Mouse (Mus musculus): ENCODE data around the gene Pqbp1. TPM values are rescaled to one million over a fixed set of nuclear protein-coding genes. Genes with fewer than 3 reads are reported as not detected.
A peak's percentile ranks its signal among the peaks of the same experiment; 100 is the strongest.

The Pqbp1 gene
- polyA plus RNA-seq (2014; fragmentation: Nextera tagmentation; extraction: Ambion mirVana), result 155 and 161 TPM in 2 replicates

- no peaks in the 10 kb centered on the region for H3K9me3 ChIP-seq (ENCODE audit: control insufficient read depth, low read length)
- H3K27me3 ChIP-seq (ENCODE audit: control insufficient read depth, insufficient read depth, low read length), result no peaks in the 10 kb centered on the region
- WGBS, result 14% methylated on average over 52 of the region's 62 CpGs
- peak; percentile 99 for ATAC-seq (ENCODE audit: low FRiP score)
- no peaks in the 10 kb centered on the region for H3K4me1 ChIP-seq (replicated peaks; ENCODE audit: control insufficient read depth, insufficient read depth, low read length)
- peak; percentile 87 for DNase-seq (ENCODE audit: low spot score)
- no peaks in the 10 kb centered on the region for H3K36me3 ChIP-seq (ENCODE audit: control insufficient read depth, insufficient read depth, low read length)
- H3K9ac ChIP-seq (ENCODE audit: low read depth, low read length), result peak within 1 kb of the TSS; percentile 62
- H3K27ac ChIP-seq (ENCODE audit: low read depth, low read length), result peak within 1 kb of the TSS; percentile 59
- H3K4me2 ChIP-seq (replicated peaks; ENCODE audit: low read depth, low read length), result peak within 1 kb of the TSS; percentile 42
- H3K4me3 ChIP-seq (ENCODE audit: low read depth, low read length), result peak within 1 kb of the TSS; percentile 58
Measured at GRCm38 (mm10) chrX:7898880-7899874, at the start of gene Pqbp1, which contains the start of gene Timm17b. Gene Pqbp1 (minus strand): TSS chrX:7899269. Gene Timm17b (plus strand): TSS chrX:7899357.

GRCm38 (mm10) chrX:7947900-7948492, 48.9 kb upstream of the Pqbp1 start:
- no peaks in the 10 kb centered on the region for H3K4me1 ChIP-seq (replicated peaks; ENCODE audit: control insufficient read depth, insufficient read depth, low read length)
- peak overlapping the region; percentile 47 for H3K4me3 ChIP-seq (ENCODE audit: low read depth, low read length)
- ATAC-seq (ENCODE audit: low FRiP score), result no peak
- peak overlapping the region; percentile 33 for H3K4me2 ChIP-seq (replicated peaks; ENCODE audit: low read depth, low read length)
- H3K36me3 ChIP-seq (ENCODE audit: control insufficient read depth, insufficient read depth, low read length), result no peaks in the 10 kb centered on the region
- peak; percentile 89 for DNase-seq (ENCODE audit: low spot score)
- H3K9me3 ChIP-seq (ENCODE audit: control insufficient read depth, low read length), result no peaks in the 10 kb centered on the region
- no peak overlapping the region for H3K27ac ChIP-seq (ENCODE audit: low read depth, low read length)
- peak overlapping the region; percentile 31 for H3K9ac ChIP-seq (ENCODE audit: low read depth, low read length)
- H3K27me3 ChIP-seq (ENCODE audit: control insufficient read depth, insufficient read depth, low read length), result no peaks in the 10 kb centered on the region
- WGBS, result 13% methylated on average over 37 of the region's 38 CpGs

DNA sequence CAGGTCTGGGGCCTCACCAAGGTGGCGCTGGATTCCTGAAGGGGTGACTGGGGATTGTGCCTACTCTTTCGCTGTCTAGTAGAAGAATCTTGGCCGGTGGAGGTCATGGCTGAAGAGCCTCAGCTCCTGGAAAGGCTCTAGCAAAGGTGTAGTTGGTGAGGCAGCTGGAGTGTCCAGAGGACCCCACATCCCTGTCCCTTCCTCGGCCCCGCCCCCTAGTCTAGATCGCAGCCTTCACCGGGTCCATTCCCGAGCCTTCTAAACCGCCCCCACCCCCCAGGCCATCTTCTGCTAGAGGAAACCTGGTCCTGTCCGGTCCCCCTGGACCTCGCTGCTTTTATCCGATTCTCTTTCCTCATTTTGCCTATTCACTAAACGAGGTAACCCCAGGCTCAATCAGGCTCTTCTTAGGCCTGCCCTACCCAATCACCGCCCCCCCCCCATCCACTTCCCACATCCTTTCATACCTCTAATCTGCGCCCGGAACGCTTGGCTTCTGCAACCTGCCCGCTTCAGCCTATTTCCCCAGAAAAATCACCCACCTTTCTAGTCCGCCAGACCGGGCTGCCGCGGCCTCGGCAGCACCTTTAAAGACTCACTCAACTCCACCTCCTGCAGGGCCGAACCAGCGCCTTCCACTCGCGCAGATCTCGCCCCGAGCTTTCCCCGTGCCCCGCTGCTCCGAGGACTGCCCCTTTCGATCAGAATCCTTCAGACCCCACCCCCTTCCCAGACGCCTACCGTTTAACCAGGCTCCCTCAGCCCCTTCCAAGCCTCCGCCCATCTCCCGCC, 48.2 kb upstream of the Pqbp1 start, which contains the start of gene Hdac6:
Gene Hdac6, minus strand, starts transcription at position 782 of the 792 bp plus-strand sequence.
- ATAC-seq (ENCODE audit: low FRiP score) (peak; percentile 99), DNase-seq (ENCODE audit: low spot score) (peak; percentile 23)
- peak within 1 kb of the TSS; percentile 42 for H3K9ac ChIP-seq (ENCODE audit: low read depth, low read length)
- H3K27me3 ChIP-seq (ENCODE audit: control insufficient read depth, insufficient read depth, low read length), result no peaks in the 10 kb centered on the region
- peak within 1 kb of the TSS; percentile 51; the same call in 1 of the 2 replicates for H3K27ac ChIP-seq (ENCODE audit: low read depth, low read length)
- no peaks in the 10 kb centered on the region for H3K4me1 ChIP-seq (replicated peaks; ENCODE audit: control insufficient read depth, insufficient read depth, low read length)
- H3K4me3 ChIP-seq (ENCODE audit: low read depth, low read length), result peak within 1 kb of the TSS; percentile 47
- no peaks in the 10 kb centered on the region for H3K9me3 ChIP-seq (ENCODE audit: control insufficient read depth, low read length)
- H3K36me3 ChIP-seq (ENCODE audit: control insufficient read depth, insufficient read depth, low read length), result no peaks in the 10 kb centered on the region
- H3K4me2 ChIP-seq (replicated peaks; ENCODE audit: low read depth, low read length), result peak within 1 kb of the TSS; percentile 47
- WGBS, result 16% methylated on average over 35 of the region's 37 CpGs

GRCm38 (mm10) chrX:7945618-7946017, 46.5 kb upstream of the Pqbp1 start:
- no peak overlapping the region for H3K27ac ChIP-seq (ENCODE audit: low read depth, low read length)
- H3K4me1 ChIP-seq (replicated peaks; ENCODE audit: control insufficient read depth, insufficient read depth, low read length), result no peaks in the 10 kb centered on the region
- H3K4me3 ChIP-seq (ENCODE audit: low read depth, low read length), result no peak overlapping the region
- ATAC-seq (ENCODE audit: low FRiP score) (no peak), DNase-seq (ENCODE audit: low spot score) (no peak)
- H3K9me3 ChIP-seq (ENCODE audit: control insufficient read depth, low read length), result no peaks in the 10 kb centered on the region
- no peaks in the 10 kb centered on the region for H3K36me3 ChIP-seq (ENCODE audit: control insufficient read depth, insufficient read depth, low read length)
- no peak overlapping the region for H3K4me2 ChIP-seq (replicated peaks; ENCODE audit: low read depth, low read length)
- WGBS, result 63% methylated on average over 8 of the region's 8 CpGs
- H3K27me3 ChIP-seq (ENCODE audit: control insufficient read depth, insufficient read depth, low read length), result no peaks in the 10 kb centered on the region
- no peak overlapping the region for H3K9ac ChIP-seq (ENCODE audit: low read depth, low read length)

DNA sequence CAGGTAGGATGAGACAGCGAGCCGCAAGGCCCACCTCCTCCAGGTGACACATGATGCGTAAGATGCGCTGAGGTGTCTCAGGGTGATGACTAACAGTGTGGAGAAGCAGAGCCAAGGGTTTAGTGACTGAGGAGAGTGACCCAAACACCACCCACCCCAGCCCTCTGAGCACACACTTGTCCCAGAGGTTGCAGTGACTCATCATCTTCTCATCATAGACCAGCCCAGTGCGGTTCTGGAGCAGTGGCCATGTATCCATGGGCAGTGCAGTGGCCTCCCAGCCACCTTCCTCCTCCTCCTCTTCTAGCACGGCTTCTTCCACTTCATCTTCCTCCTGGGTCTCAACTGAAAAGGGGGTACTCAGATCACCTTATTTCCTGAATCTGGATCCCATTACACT, 38.6 kb upstream of the Pqbp1 start:
- H3K36me3 ChIP-seq (ENCODE audit: control insufficient read depth, insufficient read depth, low read length), result no peaks in the 10 kb centered on the region

DNA sequence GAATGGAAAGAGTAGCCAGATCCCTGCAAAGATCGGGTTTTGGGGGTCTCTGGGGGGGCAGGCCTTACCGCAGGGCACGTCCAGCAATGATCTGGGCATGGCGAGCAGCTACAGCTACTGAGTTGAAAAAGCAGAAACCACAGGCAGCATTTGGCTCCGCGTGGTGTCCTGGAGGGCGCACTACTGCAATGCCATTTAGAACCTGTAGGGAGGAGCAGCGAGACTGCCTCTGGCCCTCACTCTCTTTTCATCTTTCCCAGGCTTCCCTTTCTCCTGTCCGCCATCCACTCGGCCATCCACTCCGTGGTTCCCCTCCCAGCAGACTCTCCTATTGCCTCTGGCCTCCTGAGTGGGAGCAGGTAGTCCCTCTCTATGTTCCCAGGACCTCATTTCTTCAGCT, 37.8 kb upstream of the Pqbp1 start:
- H3K27ac ChIP-seq (ENCODE audit: low read depth, low read length), result no peak overlapping the region
- DNase-seq (ENCODE audit: low spot score), result no peak
- H3K9me3 ChIP-seq (ENCODE audit: control insufficient read depth, low read length), result no peaks in the 10 kb centered on the region
- H3K4me1 ChIP-seq (replicated peaks; ENCODE audit: control insufficient read depth, insufficient read depth, low read length), result no peaks in the 10 kb centered on the region
- WGBS, result 47% methylated on average over 11 of the region's 11 CpGs
- ATAC-seq (ENCODE audit: low FRiP score), result no peak
- H3K27me3 ChIP-seq (ENCODE audit: control insufficient read depth, insufficient read depth, low read length), result no peaks in the 10 kb centered on the region
- no peak overlapping the region for H3K9ac ChIP-seq (ENCODE audit: low read depth, low read length)
- H3K4me2 ChIP-seq (replicated peaks; ENCODE audit: low read depth, low read length), result no peak overlapping the region
- H3K4me3 ChIP-seq (ENCODE audit: low read depth, low read length), result no peak overlapping the region
- H3K36me3 ChIP-seq (ENCODE audit: control insufficient read depth, insufficient read depth, low read length), result no peaks in the 10 kb centered on the region

More for the DNA sequence above, 38.6 kb upstream of the Pqbp1 start:
- Histone ChIP-seq H3K4me3 (ENCODE audit: low read depth, low read length) (no peak overlapping the region), H3K9ac (ENCODE audit: low read depth, low read length) (no peak overlapping the region), H3K27me3 (ENCODE audit: control insufficient read depth, insufficient read depth, low read length) (no peaks in the 10 kb centered on the region), H3K27ac (ENCODE audit: low read depth, low read length) (no peak overlapping the region), H3K4me1 (replicated peaks; ENCODE audit: control insufficient read depth, insufficient read depth, low read length) (no peaks in the 10 kb centered on the region), H3K9me3 (ENCODE audit: control insufficient read depth, low read length) (no peaks in the 10 kb centered on the region), H3K4me2 (replicated peaks; ENCODE audit: low read depth, low read length) (no peak overlapping the region)
- 86% methylated on average over 6 of the region's 6 CpGs for WGBS
- ATAC-seq (ENCODE audit: low FRiP score), result no peak
- no peak for DNase-seq (ENCODE audit: low spot score)

DNA sequence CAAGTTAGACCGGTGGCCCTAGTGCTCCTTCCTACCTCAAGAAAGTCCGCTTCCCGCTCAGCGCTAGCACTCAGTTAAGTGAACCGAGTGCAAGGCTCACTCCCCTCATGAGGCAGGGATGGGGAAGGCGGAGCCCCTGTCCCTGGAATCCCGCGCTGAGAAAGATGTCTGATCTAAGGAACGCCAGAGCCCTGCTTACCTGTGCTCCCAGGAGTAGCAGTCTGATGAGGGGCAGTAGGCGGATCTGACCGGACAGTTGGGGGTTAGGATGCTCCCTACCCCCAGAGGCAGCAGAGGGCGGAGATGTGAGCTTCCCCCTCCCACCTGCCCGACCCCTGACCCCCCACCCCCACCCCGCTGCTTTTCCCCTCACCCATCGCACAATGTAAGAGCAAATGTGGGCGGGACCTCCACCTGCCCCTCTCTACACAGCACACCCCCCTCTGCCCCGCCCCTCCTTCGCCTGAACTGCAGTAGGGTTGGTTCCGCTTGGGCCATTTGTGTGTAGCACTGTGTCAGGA, 29.3 kb upstream of the Pqbp1 start, which contains the start of gene Eras:
Gene Eras, minus strand, starts transcription at position 338 of the 521 bp plus-strand sequence.
- DNase-seq (ENCODE audit: low spot score), result no peak
- Histone ChIP-seq H3K4me3 (ENCODE audit: low read depth, low read length) (no peak within 1 kb of the TSS), H3K4me2 (replicated peaks; ENCODE audit: low read depth, low read length) (no peak within 1 kb of the TSS), H3K9ac (ENCODE audit: low read depth, low read length) (no peak within 1 kb of the TSS), H3K27ac (ENCODE audit: low read depth, low read length) (no peak within 1 kb of the TSS), H3K27me3 (ENCODE audit: control insufficient read depth, insufficient read depth, low read length) (peaks cover 23% of the 10 kb centered on the region; the same call in 1 of the 2 replicates), H3K36me3 (ENCODE audit: control insufficient read depth, insufficient read depth, low read length) (no peaks in the 10 kb centered on the region), H3K9me3 (ENCODE audit: control insufficient read depth, low read length) (0 out of 2 replicates have a peak, but pooled peaks cover 2% of the 10 kb centered on the region), H3K4me1 (replicated peaks; ENCODE audit: control insufficient read depth, insufficient read depth, low read length) (no peaks in the 10 kb centered on the region)
- 24% methylated on average over 17 of the region's 19 CpGs for WGBS
- ATAC-seq (ENCODE audit: low FRiP score), result 0 out of 2 replicates have a peak, but pooled peaks have one; percentile 40

- Histone ChIP-seq H3K4me3 (ENCODE audit: low read depth, low read length) (no peak overlapping the region), H3K27ac (ENCODE audit: low read depth, low read length) (no peak overlapping the region), H3K9me3 (ENCODE audit: control insufficient read depth, low read length) (0 out of 2 replicates have a peak, but pooled peaks cover 2% of the 10 kb centered on the region), H3K36me3 (ENCODE audit: control insufficient read depth, insufficient read depth, low read length) (no peaks in the 10 kb centered on the region), H3K27me3 (ENCODE audit: control insufficient read depth, insufficient read depth, low read length) (peaks cover 33% of the 10 kb centered on the region; the same call in 1 of the 2 replicates), H3K4me2 (replicated peaks; ENCODE audit: low read depth, low read length) (no peak overlapping the region), H3K9ac (ENCODE audit: low read depth, low read length) (no peak overlapping the region), H3K4me1 (replicated peaks; ENCODE audit: control insufficient read depth, insufficient read depth, low read length) (no peaks in the 10 kb centered on the region)
- WGBS, result 15% methylated on average over 10 of the region's 10 CpGs
- DNase-seq (ENCODE audit: low spot score) (no peak), ATAC-seq (ENCODE audit: low FRiP score) (no peak)
Measured at GRCm38 (mm10) chrX:7927116-7927515, 28.0 kb upstream of the Pqbp1 start.
